Mouse (Mus musculus) myocyte (in vitro differentiated cells): ENCODE results near the gene Tmppe. TPM values are rescaled to one million over a fixed set of nuclear protein-coding genes. Genes with fewer than 3 reads are reported as not detected.

Source experiments
- H3K27me3 ChIP-seq: one replicate; pipeline ENCODE4 v1.6.1; 2011; ENCODE audit not compliant: control insufficient read depth, insufficient read depth, insufficient read length
- H3K36me3 ChIP-seq: one replicate; pipeline ENCODE4 v1.6.1; 2011; ENCODE audit not compliant: control insufficient read depth, insufficient read depth
- H3K4me2 ChIP-seq: one replicate; pipeline ENCODE4 v1.6.1; 2011; ENCODE audit warnings: low read depth, control low read depth
- H3K4me3 ChIP-seq: one replicate; pipeline ENCODE4 v1.5.1; 2011; ENCODE audit warnings: mild to moderate bottlenecking, control low read depth, moderate library complexity
- H3K79me2 ChIP-seq: one replicate; pipeline ENCODE4 v1.6.1; 2011; ENCODE audit not compliant: control insufficient read depth, insufficient read depth
- H3ac ChIP-seq: one replicate; pipeline ENCODE4 v1.6.1; 2011; ENCODE audit not compliant: control insufficient read depth, insufficient read length
- CEBPB ChIP-seq: IDR thresholded peaks from 2 replicates; pipeline ENCODE4 v1.6.1; 2011; ENCODE audit warnings: mild to moderate bottlenecking, moderate library complexity; ENCODE audit not compliant: poor library complexity, insufficient read depth, severe bottlenecking
- E2F4 ChIP-seq: IDR thresholded peaks from one replicate; pipeline ENCODE4 v1.6.1; 2011; ENCODE audit warnings: mild to moderate bottlenecking, control low read depth, moderate library complexity; ENCODE audit not compliant: insufficient read depth
- MAX ChIP-seq: IDR thresholded peaks from one replicate; pipeline ENCODE4 v1.6.1; 2011; ENCODE audit warnings: low read depth, mild to moderate bottlenecking, control low read depth
- MYOD1 ChIP-seq, 3 experiments: IDR thresholded peaks; one replicate each; pipeline ENCODE4 v1.6.1; 2011; ENCODE audit warnings: control low read depth in 2 of 3, low read depth in 2 of 3, mild to moderate bottlenecking in 2 of 3, moderate library complexity in 1 of 3; ENCODE audit not compliant: insufficient read length in 2 of 3, control insufficient read depth in 1 of 3
- MYOG ChIP-seq, 3 experiments: IDR thresholded peaks; one replicate each; pipeline ENCODE4 v1.6.1; 2011; ENCODE audit warnings: control low read depth in 2 of 3, low read depth in 2 of 3, mild to moderate bottlenecking in 2 of 3; ENCODE audit not compliant: insufficient read length in 2 of 3, control insufficient read depth in 1 of 3, insufficient read depth in 1 of 3
- POLR2A ChIP-seq: IDR thresholded peaks from one replicate; pipeline ENCODE4 v1.6.1; 2011; ENCODE audit warnings: low read depth, mild to moderate bottlenecking, control low read depth, moderate library complexity; ENCODE audit not compliant: insufficient read length
- POLR2AphosphoS2 ChIP-seq: IDR thresholded peaks from one replicate; pipeline ENCODE4 v1.6.1; 2011; ENCODE audit warnings: low read depth, control low read depth; ENCODE audit not compliant: insufficient read length
- REST ChIP-seq: IDR thresholded peaks from one replicate; pipeline ENCODE4 v1.6.1; 2011; ENCODE audit warnings: mild to moderate bottlenecking, control low read depth, moderate library complexity; ENCODE audit not compliant: insufficient read depth, insufficient read length
- SRF ChIP-seq: IDR thresholded peaks from one replicate; pipeline ENCODE4 v1.6.1; 2011; ENCODE audit warnings: low read depth; ENCODE audit not compliant: control insufficient read depth, insufficient read length
- TCF12 ChIP-seq: IDR thresholded peaks from one replicate; pipeline ENCODE4 v1.6.1; 2011; ENCODE audit warnings: mild to moderate bottlenecking, control low read depth; ENCODE audit not compliant: poor library complexity, insufficient read depth, severe bottlenecking
- TCF3 ChIP-seq: IDR thresholded peaks from one replicate; pipeline ENCODE4 v1.6.1; 2011; ENCODE audit warnings: low read depth, control low read depth; ENCODE audit not compliant: insufficient read length
- USF1 ChIP-seq: IDR thresholded peaks from one replicate; pipeline ENCODE4 v1.6.1; 2011; ENCODE audit warnings: low read depth, mild to moderate bottlenecking, control low read depth, moderate library complexity
- polyA plus RNA-seq: library from polyadenylated mRNA; unstranded; fragments of >200 nt; fragmentation: generic; extraction: Trizol; gene quantifications from one replicate; pipeline ENCODE4 v1.2.1, GENCODE M21; 2012; ENCODE audit warnings: missing spikeins

Gene Tmppe
- polyA plus RNA-seq, 1 experiment = 1.7 TPM

DNA sequence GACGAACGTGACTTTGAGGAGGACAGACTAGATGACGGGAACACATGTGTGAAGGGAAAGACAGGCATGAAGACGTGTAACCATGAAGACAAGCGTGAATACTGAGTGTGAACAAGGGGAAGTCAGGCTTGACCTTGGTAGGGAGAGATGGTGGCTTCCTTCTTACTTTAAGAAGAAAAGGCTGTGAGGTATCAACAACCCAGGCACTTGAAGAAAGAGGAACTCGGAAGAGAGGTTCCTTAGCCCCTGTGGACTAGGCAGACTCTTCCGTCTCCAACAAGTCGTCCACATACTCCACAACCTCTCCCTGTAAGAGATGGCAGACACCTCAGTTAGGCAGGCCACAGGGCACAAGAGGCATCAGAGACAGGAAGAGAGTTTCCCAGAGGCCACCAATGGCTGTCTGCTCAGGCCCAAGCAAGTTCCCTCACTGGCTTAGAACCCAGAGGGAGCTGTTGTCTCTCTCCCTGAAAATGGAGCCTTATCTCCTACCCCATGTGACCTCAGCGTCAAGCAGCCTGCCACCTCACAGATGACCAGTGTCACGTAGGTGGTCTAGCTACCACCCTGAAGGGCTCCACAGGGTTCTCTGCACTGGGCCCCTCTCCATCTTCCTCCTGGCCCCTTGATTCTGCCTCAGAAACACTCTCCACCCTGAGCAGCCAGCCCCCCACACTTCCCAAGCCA is 25.5 kb upstream of the Tmppe start:
- TF ChIP-seq CEBPB = no peak
- no peak for TF ChIP-seq POLR2A
- no peak for TF ChIP-seq MYOD1 (IDR thresholded peaks at IDR 0.05; ENCODE audit: control insufficient read depth in 1 of 3, insufficient read length in 2 of 3, low read depth in 2 of 3)
- no peak for TF ChIP-seq USF1
- TF ChIP-seq MYOG (IDR thresholded peaks at IDR 0.05; ENCODE audit: control insufficient read depth in 1 of 3, insufficient read depth in 1 of 3, insufficient read length in 2 of 3, low read depth in 2 of 3) = no peak
- no peak for TF ChIP-seq REST
- no peak for TF ChIP-seq POLR2AphosphoS2
- TF ChIP-seq SRF = no peak
- no peak for TF ChIP-seq MAX
- no peak for TF ChIP-seq TCF12
- no peak for TF ChIP-seq TCF3
- no peak for TF ChIP-seq E2F4
- H3ac ChIP-seq = no peak overlapping the region
- H3K4me3 ChIP-seq = no peak overlapping the region
- H3K79me2 ChIP-seq = no peaks in the 10 kb centered on the region
- no peaks in the 10 kb centered on the region for H3K27me3 ChIP-seq
- H3K36me3 ChIP-seq = no peaks in the 10 kb centered on the region
- no peak overlapping the region for H3K4me2 ChIP-seq

DNA sequence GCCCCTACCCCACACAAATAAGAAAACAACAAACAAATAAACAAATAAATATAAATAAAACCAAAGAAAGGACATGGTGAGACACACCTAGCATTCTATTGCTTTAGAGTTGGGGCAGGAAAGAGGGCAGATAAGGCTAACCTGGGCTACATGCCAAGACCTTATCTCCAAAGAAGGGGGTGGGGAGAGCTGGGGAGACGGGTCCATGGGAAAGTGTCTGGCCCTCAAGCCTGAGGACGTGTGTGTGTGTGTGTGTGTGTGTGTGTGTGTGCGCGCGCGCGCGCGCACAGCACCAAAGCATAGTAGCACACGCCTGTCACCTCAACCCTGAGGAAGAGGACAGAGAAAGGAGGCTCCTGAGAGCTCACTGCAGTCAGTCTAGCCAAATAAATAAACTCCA is 23.7 kb upstream of the Tmppe start:
- Histone ChIP-seq H3K36me3 (no peaks in the 10 kb centered on the region), H3K4me2 (no peak overlapping the region)
- TF ChIP-seq SRF (no peak), MAX (no peak), USF1 (no peak), POLR2A (no peak), E2F4 (no peak), MYOG (IDR thresholded peaks at IDR 0.05; ENCODE audit: control insufficient read depth in 1 of 3, insufficient read depth in 1 of 3, insufficient read length in 2 of 3, low read depth in 2 of 3) (no peak), POLR2AphosphoS2 (no peak)

DNA sequence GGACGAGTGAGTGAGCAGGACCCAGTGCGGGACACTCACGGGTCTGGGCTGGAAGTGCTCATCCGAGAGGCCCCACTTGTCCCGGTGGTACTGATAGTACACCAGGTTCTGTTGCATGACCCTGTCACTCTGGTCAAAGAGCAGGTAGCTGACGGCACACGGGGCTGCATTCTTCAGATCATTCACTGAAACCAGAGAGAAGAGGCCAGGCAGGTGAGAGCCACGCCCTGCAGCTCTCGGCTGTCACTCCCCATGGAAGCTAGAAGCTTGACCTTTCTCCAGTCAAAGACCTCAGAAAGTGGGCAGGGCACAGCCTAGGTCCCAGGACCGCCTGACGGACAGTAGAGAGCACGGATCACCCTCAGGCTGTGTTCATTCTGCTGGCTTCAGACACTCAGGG is 21.0 kb upstream of the Tmppe start:
- TF ChIP-seq POLR2A = no peak
- no peak for TF ChIP-seq REST
- no peak for TF ChIP-seq MYOD1 (IDR thresholded peaks at IDR 0.05; ENCODE audit: control insufficient read depth in 1 of 3, insufficient read length in 2 of 3, low read depth in 2 of 3)
- no peak for TF ChIP-seq USF1
- no peak overlapping the region for H3ac ChIP-seq
- H3K27me3 ChIP-seq = no peaks in the 10 kb centered on the region
- no peak overlapping the region for H3K4me3 ChIP-seq
- no peak overlapping the region for H3K4me2 ChIP-seq
- no peaks in the 10 kb centered on the region for H3K79me2 ChIP-seq
- H3K36me3 ChIP-seq = no peaks in the 10 kb centered on the region

More for the DNA sequence above, 23.7 kb upstream of the Tmppe start:
- Histone ChIP-seq H3K4me3 (no peak overlapping the region), H3ac (no peak overlapping the region), H3K27me3 (no peaks in the 10 kb centered on the region), H3K79me2 (no peaks in the 10 kb centered on the region)

DNA sequence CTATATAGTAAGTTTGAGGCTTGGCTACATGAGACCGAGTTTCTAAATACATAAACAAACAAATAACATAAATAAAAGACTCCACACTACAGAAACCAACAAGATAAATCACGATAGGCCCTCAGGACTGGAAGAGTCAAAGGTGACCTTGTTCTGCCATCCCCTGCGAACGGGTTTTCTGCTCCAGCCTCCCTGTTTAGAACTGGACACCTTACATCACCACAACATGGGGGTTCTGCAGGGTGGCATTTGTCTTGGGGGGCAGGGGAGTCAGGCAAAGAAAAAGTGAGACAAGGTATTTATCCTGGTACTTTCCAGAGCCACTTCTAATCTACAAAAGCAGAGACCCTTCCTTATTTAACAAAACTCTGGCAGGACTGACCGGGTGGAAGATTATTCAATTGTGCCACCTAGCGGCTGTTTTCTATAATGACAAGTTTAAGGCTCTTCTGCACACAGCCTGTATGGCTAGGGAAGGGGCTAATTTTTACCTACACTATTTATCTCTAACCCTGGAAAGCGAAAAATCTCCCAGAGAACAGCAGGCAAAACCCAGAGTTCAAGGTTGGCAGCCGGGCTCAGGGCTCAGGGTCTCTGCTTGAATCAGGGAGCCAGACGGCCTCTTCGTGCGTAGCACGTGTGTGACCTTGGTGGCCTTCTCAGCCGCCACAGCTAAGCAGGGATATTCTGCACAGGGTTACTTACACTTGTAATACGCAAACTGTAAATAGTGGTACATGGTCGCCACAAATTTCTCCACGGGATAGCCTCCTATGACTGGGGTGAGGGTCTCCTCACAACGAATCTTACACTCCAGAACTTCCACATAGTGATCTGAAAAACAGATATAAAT is 19.8 kb upstream of the Tmppe start:
- Histone ChIP-seq H3ac (no peak overlapping the region), H3K27me3 (no peaks in the 10 kb centered on the region), H3K4me3 (no peak overlapping the region), H3K79me2 (no peaks in the 10 kb centered on the region), H3K36me3 (no peaks in the 10 kb centered on the region), H3K4me2 (no peak overlapping the region)
- no peak for TF ChIP-seq REST
- TF ChIP-seq E2F4 = no peak

DNA sequence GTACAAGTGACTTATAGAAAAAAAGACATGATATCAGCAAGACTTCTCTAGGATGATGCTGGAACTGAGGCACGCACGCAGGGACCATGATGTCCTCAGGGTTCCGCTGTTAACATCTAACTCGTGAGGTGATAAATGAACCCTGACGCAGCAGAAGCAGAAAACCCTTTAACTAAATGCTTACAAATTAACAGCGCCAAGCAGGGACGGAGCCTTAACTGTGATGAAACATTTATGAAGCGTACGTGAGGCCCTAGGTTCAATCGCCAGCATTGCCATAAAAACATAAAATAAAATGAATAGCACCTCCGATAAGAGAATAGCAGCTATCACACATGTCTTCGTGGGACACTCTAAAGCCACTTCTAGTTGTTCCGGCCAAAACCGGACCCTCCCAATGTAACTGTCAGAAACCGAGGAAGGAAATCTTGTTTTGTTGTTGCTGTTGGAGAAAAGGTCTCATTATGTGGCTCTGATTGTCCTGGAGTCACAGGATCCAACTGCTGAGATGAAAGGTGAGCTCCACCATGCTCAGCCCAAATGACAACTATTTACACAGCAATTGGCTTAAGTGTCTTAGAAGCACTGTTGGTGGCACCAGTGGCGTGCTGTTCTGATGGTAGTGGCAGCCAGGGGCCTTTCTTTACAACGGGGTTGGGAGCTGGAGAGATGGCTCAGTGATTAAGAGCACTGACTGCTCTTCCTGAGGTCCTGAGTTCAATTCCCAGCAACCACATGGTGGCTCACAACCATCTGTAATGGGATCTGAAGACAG is 17.8 kb upstream of the Tmppe start:
- no peaks in the 10 kb centered on the region for H3K36me3 ChIP-seq
- no peaks in the 10 kb centered on the region for H3K27me3 ChIP-seq
- TF ChIP-seq MAX (no peak), REST (no peak), TCF12 (no peak), POLR2A (no peak), E2F4 (no peak), MYOD1 (IDR thresholded peaks at IDR 0.05; ENCODE audit: control insufficient read depth in 1 of 3, insufficient read length in 2 of 3, low read depth in 2 of 3) (no peak), USF1 (no peak), MYOG (IDR thresholded peaks at IDR 0.05; ENCODE audit: control insufficient read depth in 1 of 3, insufficient read depth in 1 of 3, insufficient read length in 2 of 3, low read depth in 2 of 3) (no peak), TCF3 (no peak), POLR2AphosphoS2 (no peak), CEBPB (no peak), SRF (no peak)
- H3K79me2 ChIP-seq = no peaks in the 10 kb centered on the region
- H3K4me3 ChIP-seq = no peak overlapping the region
- no peak overlapping the region for H3K4me2 ChIP-seq
- no peak overlapping the region for H3ac ChIP-seq
